Mouse (Mus musculus) cerebellum, postnatal 14 days (tissue): ENCODE measurements at regions not wholly inside any gene's neighbourhood (a gene's known extent, or its start where the extent isn't known, plus 50 kb on each side); places are given as distances from the start of the nearest gene placed in this dataset.

Experiments
- DNase-seq, 2 experiments: peaks; one replicate each; pipeline ENCODE4 v3.0.0; 2021; ENCODE audit warnings: mixed read lengths in 2 of 2

DNA sequence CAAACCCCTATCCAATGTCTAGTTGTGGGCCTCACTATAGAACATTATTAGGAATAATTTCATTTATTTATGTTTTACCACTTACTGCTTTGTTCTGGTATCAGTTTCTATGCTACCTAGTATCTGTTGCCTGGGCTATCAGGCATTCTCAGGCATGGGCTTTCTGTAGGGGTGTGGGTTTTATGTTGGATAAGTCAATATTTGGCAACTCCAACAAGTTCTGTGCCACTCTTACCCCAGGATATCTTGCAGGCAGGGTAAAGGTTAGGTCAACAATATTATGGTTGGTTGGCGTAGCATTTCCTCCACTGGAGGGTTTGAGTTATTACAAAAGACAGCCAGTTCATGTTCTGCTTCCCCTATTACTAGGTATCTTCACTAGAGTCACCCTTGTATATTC lies 65.8 kb downstream of the Smim10l1 start:
- DNase-seq = no peak

GRCm38 (mm10) chr6:133171286-133171685 lies 66.6 kb downstream of the Smim10l1 start:
- DNase-seq = no peak

DNA sequence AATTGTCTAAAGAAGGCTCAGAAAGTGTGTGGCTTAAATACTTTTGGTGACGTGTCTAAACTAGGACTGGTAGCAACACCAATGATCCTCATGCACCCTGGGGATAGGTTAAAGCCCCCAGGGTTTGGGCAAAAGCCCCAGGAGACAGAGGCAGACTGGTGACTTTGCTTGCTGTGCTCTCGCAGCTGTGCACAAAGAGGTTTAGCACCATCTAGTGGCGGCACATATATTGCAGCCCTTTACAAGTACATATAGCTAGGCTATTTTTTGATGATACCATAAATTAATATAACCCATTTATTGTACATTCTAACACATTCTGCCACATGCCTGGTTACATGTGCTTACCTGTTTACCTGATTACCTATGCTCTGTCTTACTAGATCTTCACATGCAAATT lies 85.8 kb upstream of the 5530400C23Rik start:
- DNase-seq = peak; percentile 43 to 73
